Mouse (Mus musculus) cerebellum, adult 2 months (tissue): ENCODE measurements around the gene Nudt7. TPM values are rescaled to one million over a fixed set of nuclear protein-coding genes. Genes with fewer than 3 reads are reported as not detected.

Experiments
- DNase-seq, 2 experiments: peaks; one replicate each; pipeline ENCODE4 v3.0.0; 2021
- H3K27ac ChIP-seq: fragments of 200-500 bp; 2 replicates; pipeline ENCODE4 v1.5.1; 2012; ENCODE audit warnings: low read length, control low read depth, inconsistent platforms; ENCODE audit not compliant: insufficient read depth
- H3K27me3 ChIP-seq: fragments of 200-500 bp; 2 replicates; pipeline ENCODE4 v1.6.1; 2012; ENCODE audit warnings: inconsistent platforms, mild to moderate bottlenecking, low read length, moderate library complexity; ENCODE audit not compliant: control insufficient read depth, insufficient read depth
- H3K4me1 ChIP-seq: fragments of 200-500 bp; 2 replicates; pipeline ENCODE4 v1.6.1; 2011; ENCODE audit warnings: low read length; ENCODE audit not compliant: control insufficient read depth, insufficient read depth
- H3K4me3 ChIP-seq: fragments of 200-500 bp; replicated peaks from 2 replicates; pipeline ENCODE3; 2011; ENCODE audit warnings: mild to moderate bottlenecking, low read depth, low read length, control low read depth; ENCODE audit not compliant: insufficient read depth
- CTCF ChIP-seq: fragments of 200-500 bp; IDR thresholded peaks from 2 replicates; pipeline ENCODE4 v1.5.1; 2011; ENCODE audit warnings: low read depth, mild to moderate bottlenecking, control low read depth, low read length, moderate library complexity, borderline replicate concordance; ENCODE audit not compliant: insufficient read depth
- POLR2A ChIP-seq: fragments of 200-500 bp; IDR thresholded peaks from 2 replicates; pipeline ENCODE4 v1.6.1; 2011; ENCODE audit warnings: low read length, control low read depth, borderline replicate concordance; ENCODE audit not compliant: insufficient read depth
- WGBS: fragments of 180-500 bp; shearing (Covaris S2); methylation state at CpG from one replicate; pipeline ENCODE4 v1.1.7; 2018; 5-methylcytosine and 5-hydroxymethylcytosine counted together
- polyA plus RNA-seq: library from polyadenylated mRNA; depleted of rRNA; stranded (reverse); fragments of >200 nt; gene quantifications from 2 replicates; pipeline ENCODE4 v1.2.3, GENCODE M21; 2012

The Nudt7 gene
- polyA plus RNA-seq, 1 experiment: 12.4 TPM

GRCm38 (mm10) chr8:114153311-114154045 lies 20.1 kb downstream of the Nudt7 start:
- WGBS: 54% methylated on average over 6 of the region's 6 CpGs
- Histone ChIP-seq H3K27me3 (no peaks in the 10 kb centered on the region), H3K27ac (no peak overlapping the region), H3K4me3 (no peak overlapping the region), H3K4me1 (no peaks in the 10 kb centered on the region)
- DNase-seq: no peak
- no peak for TF ChIP-seq CTCF
- TF ChIP-seq POLR2A: no peak

GRCm38 (mm10) chr8:114158586-114158985 lies 25.2 kb downstream of the Nudt7 start:
- no peak for DNase-seq
- Histone ChIP-seq H3K27ac (no peak overlapping the region), H3K27me3 (no peaks in the 10 kb centered on the region), H3K4me3 (no peak overlapping the region), H3K4me1 (no peaks in the 10 kb centered on the region)
- WGBS: 70% methylated on average over 2 of the region's 2 CpGs
- TF ChIP-seq CTCF (no peak), POLR2A (no peak)

GRCm38 (mm10) chr8:114159666-114160065 lies 26.3 kb downstream of the Nudt7 start:
- TF ChIP-seq POLR2A: no peak
- no peak for TF ChIP-seq CTCF
- DNase-seq: no peak
- WGBS: 92% methylated on average over 3 of the region's 3 CpGs

DNA sequence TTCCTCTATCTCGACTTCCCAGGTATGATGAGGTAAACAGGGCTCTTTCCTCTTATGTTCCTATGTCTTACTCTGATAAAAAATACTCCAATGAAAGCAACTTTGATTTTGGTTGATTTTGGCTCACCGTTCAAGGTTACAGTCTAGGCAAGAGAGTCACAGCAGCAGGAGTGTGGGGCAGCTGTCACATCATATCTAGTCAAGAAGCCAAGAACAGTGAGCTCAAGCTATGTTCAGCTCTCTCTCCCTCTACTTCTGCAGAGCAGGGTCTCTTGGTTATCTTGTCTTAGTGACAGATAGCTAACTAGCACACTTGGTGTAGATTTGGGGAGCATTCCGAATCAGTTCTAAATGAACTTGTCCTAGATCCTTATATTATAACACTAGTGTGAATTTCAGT lies 30.5 kb downstream of the Nudt7 start:
- Histone ChIP-seq H3K4me1 (no peaks in the 10 kb centered on the region), H3K27ac (no peak overlapping the region), H3K4me3 (no peak overlapping the region), H3K27me3 (no peaks in the 10 kb centered on the region; the same call in 1 of the 2 replicates)
- WGBS: 77% methylated on average over 3 of the region's 3 CpGs
- TF ChIP-seq CTCF: no peak
- no peak for TF ChIP-seq POLR2A
- DNase-seq: no peak

More at GRCm38 (mm10) chr8:114159666-114160065, 26.3 kb downstream of the Nudt7 start:
- no peaks in the 10 kb centered on the region for H3K4me1 ChIP-seq
- H3K27me3 ChIP-seq: no peaks in the 10 kb centered on the region
- no peak overlapping the region for H3K27ac ChIP-seq
- no peak overlapping the region for H3K4me3 ChIP-seq

DNA sequence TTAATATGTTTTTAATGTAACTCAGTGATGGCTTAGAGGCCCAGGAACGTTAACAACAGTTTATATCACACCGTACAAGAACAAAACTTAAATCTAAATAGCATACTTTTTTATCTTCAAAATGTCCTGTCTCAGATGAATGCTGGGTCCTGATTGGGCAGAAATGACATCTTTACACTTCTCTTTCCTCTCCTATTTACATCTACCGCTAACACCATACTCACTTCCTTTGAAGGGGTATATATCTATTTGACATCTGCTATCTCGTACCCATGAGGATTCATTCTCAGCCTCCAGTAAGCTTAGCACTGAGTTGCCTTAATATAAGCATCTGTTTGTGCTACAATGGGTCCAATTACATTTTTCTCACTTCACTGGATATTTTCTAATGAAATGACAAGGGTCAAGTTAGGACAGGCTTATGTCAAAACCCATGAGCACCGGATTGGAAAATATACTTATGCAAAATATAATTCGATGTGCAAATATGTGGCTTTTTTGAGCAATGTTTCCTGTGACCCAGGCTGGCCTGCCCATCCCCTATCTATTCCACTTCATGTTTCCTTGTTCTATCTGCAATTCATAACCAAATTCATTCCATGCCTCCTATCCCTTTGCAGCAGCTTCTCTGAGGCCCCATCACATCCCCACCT lies 31.2 kb downstream of the Nudt7 start:
- no peak overlapping the region for H3K4me3 ChIP-seq
- 66% methylated on average over 6 of the region's 6 CpGs for WGBS

GRCm38 (mm10) chr8:114165741-114166140 lies 32.4 kb downstream of the Nudt7 start:
- no peaks in the 10 kb centered on the region; the same call in 1 of the 2 replicates for H3K27me3 ChIP-seq
- WGBS: 21% methylated on average over 2 of the region's 2 CpGs
- H3K4me3 ChIP-seq: no peak overlapping the region
- TF ChIP-seq CTCF (no peak), POLR2A (no peak)
- H3K27ac ChIP-seq: no peak overlapping the region
- DNase-seq: no peak
- H3K4me1 ChIP-seq: no peaks in the 10 kb centered on the region

More for the DNA sequence above, 31.2 kb downstream of the Nudt7 start:
- DNase-seq: no peak
- H3K27me3 ChIP-seq: no peaks in the 10 kb centered on the region; the same call in 1 of the 2 replicates
- H3K4me1 ChIP-seq: no peaks in the 10 kb centered on the region
- no peak for TF ChIP-seq POLR2A
- no peak overlapping the region for H3K27ac ChIP-seq

GRCm38 (mm10) chr8:114176721-114177120 lies 43.4 kb downstream of the Nudt7 start:
- DNase-seq: no peak
- Histone ChIP-seq H3K4me1 (no peaks in the 10 kb centered on the region), H3K4me3 (no peak overlapping the region), H3K27me3 (no peaks in the 10 kb centered on the region), H3K27ac (no peak overlapping the region)
- WGBS: 74% methylated on average over 3 of the region's 3 CpGs
- no peak for TF ChIP-seq POLR2A
- TF ChIP-seq CTCF: no peak

GRCm38 (mm10) chr8:114193334-114193733 lies 60.0 kb downstream of the Nudt7 start:
- Histone ChIP-seq H3K27me3 (no peaks in the 10 kb centered on the region), H3K27ac (no peak overlapping the region), H3K4me1 (no peaks in the 10 kb centered on the region), H3K4me3 (no peak overlapping the region)
- TF ChIP-seq CTCF (no peak), POLR2A (no peak)
- no peak for DNase-seq
- 93% methylated on average over 5 of the region's 5 CpGs for WGBS
